Mouse (Mus musculus) stomach, embryonic 15.5 days (tissue): ENCODE data around the gene Gm973. TPM values are rescaled to one million over a fixed set of nuclear protein-coding genes. Genes with fewer than 3 reads are reported as not detected.

Source experiments
- ATAC-seq: fragments of 200-750 bp; cut with Nextera tagmentation; 2 replicates; pipeline ENCODE4 v1.8.0; 2017; ENCODE audit warnings: low read depth, moderate number of reproducible peaks, moderate TSS enrichment; ENCODE audit not compliant: insufficient read depth, low FRiP score
- H3K27ac ChIP-seq: fragments of 300-500 bp; sonication (generic); 2 replicates; pipeline ENCODE4 v1.5.1; 2015; ENCODE audit warnings: mild to moderate bottlenecking, inconsistent platforms
- H3K27me3 ChIP-seq: fragments of 300-500 bp; sonication (generic); replicated peaks from 2 replicates; pipeline ENCODE4 v1.6.1; 2015; ENCODE audit warnings: inconsistent platforms
- H3K36me3 ChIP-seq: fragments of 300-500 bp; sonication (generic); 2 replicates; pipeline ENCODE4 v1.6.1; 2015; ENCODE audit warnings: inconsistent platforms
- H3K4me1 ChIP-seq: fragments of 300-500 bp; sonication (generic); 2 replicates; pipeline ENCODE4 v1.6.1; 2015; ENCODE audit warnings: inconsistent platforms
- H3K4me2 ChIP-seq: fragments of 300-500 bp; sonication (generic); 2 replicates; pipeline ENCODE4 v1.6.1; 2015; ENCODE audit warnings: mild to moderate bottlenecking, inconsistent platforms
- H3K4me3 ChIP-seq: fragments of 300-500 bp; sonication (generic); replicated peaks from 2 replicates; pipeline ENCODE4 v1.5.1; 2015; ENCODE audit warnings: inconsistent platforms
- H3K9ac ChIP-seq: fragments of 300-500 bp; sonication (generic); 2 replicates; pipeline ENCODE4 v1.6.1; 2015; ENCODE audit warnings: inconsistent platforms
- H3K9me3 ChIP-seq: fragments of 300-500 bp; sonication (generic); 2 replicates; pipeline ENCODE4 v1.6.1; 2016; ENCODE audit warnings: inconsistent platforms
- WGBS: fragments of 180-500 bp; shearing (Covaris S2); methylation state at CpG from one replicate; pipeline ENCODE4 v1.1.7; 2015; 5-methylcytosine and 5-hydroxymethylcytosine counted together
- polyA plus RNA-seq: library from polyadenylated mRNA; unstranded; fragments of >200 nt; fragmentation: Nextera tagmentation; extraction: Ambion mirVana; gene quantifications from 2 replicates; pipeline ENCODE4 v1.2.1, GENCODE M21; 2015

The Gm973 gene
- polyA plus RNA-seq, 1 experiment from 2014 or later, result 0.55 TPM

GRCm38 (mm10) chr1:59497741-59498613, 18.1 kb upstream of the Gm973 start:
- Histone ChIP-seq H3K36me3 (no peaks in the 10 kb centered on the region), H3K27me3 (no peaks in the 10 kb centered on the region), H3K9me3 (no peaks in the 10 kb centered on the region), H3K4me2 (no peak overlapping the region), H3K4me3 (no peak overlapping the region), H3K27ac (no peak overlapping the region), H3K4me1 (no peaks in the 10 kb centered on the region), H3K9ac (no peak overlapping the region)
- 53% methylated on average over 6 of the region's 6 CpGs for WGBS
- ATAC-seq, result no peak

DNA sequence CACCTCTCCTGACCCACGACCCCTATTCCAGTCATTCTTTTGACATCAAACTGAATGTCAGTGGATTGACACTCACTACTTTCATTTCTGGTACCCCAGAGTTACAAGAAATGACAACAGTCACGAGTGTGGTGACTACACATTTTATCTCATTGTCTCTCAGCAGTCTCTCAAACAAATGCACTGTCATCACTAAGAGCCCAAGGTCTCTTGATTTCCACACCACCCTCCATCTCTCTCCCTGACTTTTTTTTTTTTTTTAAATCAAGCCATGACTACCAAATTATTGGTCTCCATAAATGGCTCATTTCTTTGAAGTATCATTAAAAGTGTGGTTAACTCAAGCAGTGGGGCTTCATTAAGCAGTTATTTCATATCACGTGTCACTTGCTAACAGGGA, 16.7 kb upstream of the Gm973 start:
- Histone ChIP-seq H3K36me3 (no peaks in the 10 kb centered on the region), H3K27ac (no peak overlapping the region), H3K4me1 (no peaks in the 10 kb centered on the region), H3K9me3 (no peaks in the 10 kb centered on the region), H3K4me2 (no peak overlapping the region), H3K9ac (no peak overlapping the region), H3K27me3 (no peaks in the 10 kb centered on the region), H3K4me3 (no peak overlapping the region)
- 80% methylated on average over 3 of the region's 3 CpGs for WGBS
- no peak for ATAC-seq

DNA sequence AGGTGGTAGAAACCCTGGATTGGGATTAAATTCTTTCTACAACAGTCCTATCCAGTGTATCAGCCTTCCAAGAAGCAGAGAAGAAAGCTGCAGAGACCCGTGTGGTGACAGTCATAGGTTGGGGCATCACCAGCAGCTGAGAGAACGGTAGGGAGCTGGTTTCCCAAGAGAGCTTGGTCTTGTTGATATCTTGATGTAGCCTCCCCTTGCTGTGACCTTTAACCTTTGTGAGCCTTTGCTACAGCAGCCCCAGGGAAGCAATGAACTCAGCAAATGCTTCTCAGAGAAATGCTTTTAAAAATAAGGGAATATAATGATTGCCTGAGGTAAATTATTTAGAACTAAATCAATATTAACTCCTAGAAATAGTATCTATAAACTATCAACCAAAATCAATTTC, 13.7 kb upstream of the Gm973 start:
- WGBS, result 77% methylated on average over 2 of the region's 2 CpGs
- no peaks in the 10 kb centered on the region for H3K27me3 ChIP-seq
- no peaks in the 10 kb centered on the region for H3K36me3 ChIP-seq
- H3K9me3 ChIP-seq, result no peaks in the 10 kb centered on the region
- H3K4me1 ChIP-seq, result no peaks in the 10 kb centered on the region
- H3K4me3 ChIP-seq, result no peak overlapping the region
- no peak overlapping the region for H3K27ac ChIP-seq
- H3K4me2 ChIP-seq, result no peak overlapping the region
- no peak for ATAC-seq
- H3K9ac ChIP-seq, result no peak overlapping the region

- 45% methylated on average over 7 of the region's 7 CpGs for WGBS
- Histone ChIP-seq H3K4me1 (no peaks in the 10 kb centered on the region), H3K9ac (no peak overlapping the region), H3K36me3 (no peaks in the 10 kb centered on the region), H3K27me3 (no peaks in the 10 kb centered on the region), H3K27ac (no peak overlapping the region), H3K9me3 (no peaks in the 10 kb centered on the region), H3K4me3 (no peak overlapping the region), H3K4me2 (no peak overlapping the region)
- no peak for ATAC-seq
Measured at GRCm38 (mm10) chr1:59503659-59504301, 12.3 kb upstream of the Gm973 start.

GRCm38 (mm10) chr1:59504302-59504700, 11.8 kb upstream of the Gm973 start:
- Histone ChIP-seq H3K27me3 (no peaks in the 10 kb centered on the region), H3K9ac (no peak overlapping the region), H3K36me3 (no peaks in the 10 kb centered on the region), H3K4me3 (no peak overlapping the region), H3K27ac (no peak overlapping the region), H3K4me2 (no peak overlapping the region), H3K9me3 (no peaks in the 10 kb centered on the region), H3K4me1 (no peaks in the 10 kb centered on the region)
- ATAC-seq, result no peak
- WGBS, result 80% methylated on average over 2 of the region's 2 CpGs

GRCm38 (mm10) chr1:59508463-59509139, 7.5 kb upstream of the Gm973 start:
- no peaks in the 10 kb centered on the region for H3K4me1 ChIP-seq
- WGBS, result 37% methylated on average over 17 of the region's 17 CpGs
- no peak overlapping the region; the same call in 1 of the 2 replicates for H3K4me2 ChIP-seq
- ATAC-seq, result no peak
- no peaks in the 10 kb centered on the region for H3K9me3 ChIP-seq
- no peak overlapping the region for H3K9ac ChIP-seq
- no peaks in the 10 kb centered on the region for H3K36me3 ChIP-seq
- H3K27me3 ChIP-seq, result no peaks in the 10 kb centered on the region
- no peak overlapping the region for H3K27ac ChIP-seq
- H3K4me3 ChIP-seq, result no peak overlapping the region

- WGBS, result 65% methylated on average over 9 of the region's 9 CpGs
- peaks cover 6% of the 10 kb centered on the region for H3K4me1 ChIP-seq
- no peak overlapping the region for H3K27ac ChIP-seq
Measured at GRCm38 (mm10) chr1:59511566-59512270, 4.3 kb upstream of the Gm973 start.

GRCm38 (mm10) chr1:59520226-59520837, 4.3 kb downstream of the Gm973 start:
- Histone ChIP-seq H3K9me3 (no peaks in the 10 kb centered on the region), H3K36me3 (no peaks in the 10 kb centered on the region), H3K9ac (no peak overlapping the region), H3K4me1 (peaks cover 11% of the 10 kb centered on the region), H3K27ac (no peak overlapping the region), H3K4me2 (no peak overlapping the region), H3K27me3 (no peaks in the 10 kb centered on the region), H3K4me3 (no peak overlapping the region)
- 27% methylated on average over 11 of the region's 11 CpGs for WGBS
- ATAC-seq, result no peak

More at GRCm38 (mm10) chr1:59511566-59512270, 4.3 kb upstream of the Gm973 start:
- no peak overlapping the region for H3K9ac ChIP-seq
- H3K9me3 ChIP-seq, result no peaks in the 10 kb centered on the region
- H3K27me3 ChIP-seq, result no peaks in the 10 kb centered on the region
- no peak overlapping the region for H3K4me3 ChIP-seq
- ATAC-seq, result no peak
- H3K4me2 ChIP-seq, result no peak overlapping the region
- H3K36me3 ChIP-seq, result no peaks in the 10 kb centered on the region

- no peak for ATAC-seq
- H3K27ac ChIP-seq, result no peak overlapping the region
- H3K4me1 ChIP-seq, result 0 out of 2 replicates have a peak, but pooled peaks cover 4% of the 10 kb centered on the region
- H3K27me3 ChIP-seq, result no peaks in the 10 kb centered on the region
- H3K9me3 ChIP-seq, result no peaks in the 10 kb centered on the region
- no peak overlapping the region for H3K9ac ChIP-seq
- no peak overlapping the region for H3K4me2 ChIP-seq
- no peak overlapping the region for H3K4me3 ChIP-seq
- H3K36me3 ChIP-seq, result no peaks in the 10 kb centered on the region
- WGBS, result 63% methylated on average over 1 of the region's 1 CpGs
Measured at GRCm38 (mm10) chr1:59522456-59522855, 6.4 kb downstream of the Gm973 start.

DNA sequence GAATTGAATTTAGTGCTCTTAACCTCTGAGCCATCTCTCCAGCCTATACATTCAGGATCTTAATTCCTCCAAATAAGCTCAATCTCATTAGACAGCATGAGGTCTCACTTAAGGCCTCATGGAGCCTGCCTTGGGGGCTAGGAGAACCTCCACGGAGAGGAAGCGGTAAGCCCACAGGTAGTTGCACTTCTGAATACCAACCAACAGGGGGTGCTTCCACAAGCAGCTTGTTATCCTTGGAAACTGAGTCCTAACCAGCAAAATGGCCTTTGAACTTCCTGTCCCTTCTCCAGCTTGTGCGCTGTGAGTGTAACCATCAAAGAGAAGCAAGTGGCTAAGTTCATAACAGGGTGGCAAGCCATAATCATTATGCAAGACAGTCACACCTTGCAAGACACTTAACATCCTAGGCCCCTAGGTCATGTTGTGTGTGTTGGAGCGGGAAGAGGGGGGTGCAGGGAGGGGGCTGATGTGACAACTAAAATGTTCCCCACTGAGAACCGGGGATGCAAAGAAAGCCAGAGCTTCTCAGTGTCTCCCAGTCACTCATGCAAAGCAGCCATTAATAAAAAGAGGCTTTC, 7.4 kb downstream of the Gm973 start:
- H3K27me3 ChIP-seq, result no peaks in the 10 kb centered on the region
- WGBS, result 74% methylated on average over 5 of the region's 5 CpGs

DNA sequence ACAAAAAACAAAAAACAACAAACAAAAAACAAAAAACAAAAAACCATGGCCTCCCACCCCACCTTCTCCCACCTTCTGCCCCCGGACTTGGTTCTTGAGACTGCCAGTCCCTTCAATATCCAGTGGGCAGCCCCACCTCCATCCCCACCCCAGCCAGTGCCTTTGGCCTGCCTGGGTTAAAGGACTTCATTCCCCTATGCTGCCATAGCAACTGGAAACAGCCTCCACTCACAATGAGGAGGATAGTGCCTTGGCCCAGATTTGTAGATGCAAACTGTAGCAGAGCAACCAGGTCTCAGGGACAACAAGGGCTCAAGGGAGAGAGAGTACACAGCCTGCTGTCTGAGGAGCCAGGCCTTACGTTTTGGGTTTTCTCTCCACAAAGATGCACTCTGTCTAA, 8.0 kb downstream of the Gm973 start:
- no peak overlapping the region for H3K4me2 ChIP-seq
- H3K4me3 ChIP-seq, result no peak overlapping the region
- ATAC-seq, result no peak
- H3K9ac ChIP-seq, result no peak overlapping the region
- no peaks in the 10 kb centered on the region for H3K27me3 ChIP-seq
- no peaks in the 10 kb centered on the region for H3K36me3 ChIP-seq
- 0 out of 2 replicates have a peak, but pooled peaks cover 4% of the 10 kb centered on the region for H3K4me1 ChIP-seq
- WGBS, result 72% methylated on average over 2 of the region's 2 CpGs
- no peak overlapping the region for H3K27ac ChIP-seq
- H3K9me3 ChIP-seq, result no peaks in the 10 kb centered on the region

More for the DNA sequence above, 7.4 kb downstream of the Gm973 start:
- Histone ChIP-seq H3K4me3 (no peak overlapping the region), H3K27ac (no peak overlapping the region), H3K4me2 (no peak overlapping the region), H3K4me1 (0 out of 2 replicates have a peak, but pooled peaks cover 4% of the 10 kb centered on the region), H3K9ac (no peak overlapping the region), H3K36me3 (no peaks in the 10 kb centered on the region), H3K9me3 (no peaks in the 10 kb centered on the region)
- no peak for ATAC-seq
